Mouse (Mus musculus): ENCODE data around the gene Cdc42. TPM values are rescaled to one million over a fixed set of nuclear protein-coding genes. Genes with fewer than 3 reads are reported as not detected.

Gene Cdc42
- polyA plus RNA-seq, 1 experiment from 2014 or later: 632 TPM

GRCm38 (mm10) chr4:137300227-137300626, 57.3 kb downstream of the Cdc42 start:
- WGBS: 86% methylated on average over 13 of the region's 13 CpGs
- Histone ChIP-seq H3K36me3 (ENCODE audit: control insufficient read depth, insufficient read depth, low read length) (no peaks in the 10 kb centered on the region), H3K9me3 (ENCODE audit: control insufficient read depth, low read length) (no peaks in the 10 kb centered on the region), H3K4me2 (ENCODE audit: low read length) (no peak overlapping the region), H3K27ac (ENCODE audit: low read depth) (no peak overlapping the region), H3K9ac (ENCODE audit: low read length) (no peak overlapping the region), H3K4me1 (replicated peaks; ENCODE audit: control insufficient read depth, insufficient read depth, low read length) (no peaks in the 10 kb centered on the region), H3K4me3 (ENCODE audit: low read depth, low read length) (no peak overlapping the region), H3K27me3 (replicated peaks; ENCODE audit: control insufficient read depth, insufficient read depth, low read length) (no peaks in the 10 kb centered on the region)
- DNase-seq (ENCODE audit: low spot score) (no peak), ATAC-seq (replicated peaks; ENCODE audit: low FRiP score, low TSS enrichment, low read depth) (no peak)

GRCm38 (mm10) chr4:137298406-137298805, 59.1 kb downstream of the Cdc42 start:
- no peak overlapping the region for H3K4me3 ChIP-seq (ENCODE audit: low read depth, low read length)
- 74% methylated on average over 8 of the region's 8 CpGs for WGBS
- DNase-seq (ENCODE audit: low spot score) (no peak), ATAC-seq (replicated peaks; ENCODE audit: low FRiP score, low TSS enrichment, low read depth) (no peak)
- no peaks in the 10 kb centered on the region for H3K9me3 ChIP-seq (ENCODE audit: control insufficient read depth, low read length)
- H3K4me2 ChIP-seq (ENCODE audit: low read length): no peak overlapping the region
- H3K9ac ChIP-seq (ENCODE audit: low read length): no peak overlapping the region
- no peak overlapping the region for H3K27ac ChIP-seq (ENCODE audit: low read depth)
- H3K36me3 ChIP-seq (ENCODE audit: control insufficient read depth, insufficient read depth, low read length): no peaks in the 10 kb centered on the region
- no peaks in the 10 kb centered on the region for H3K4me1 ChIP-seq (replicated peaks; ENCODE audit: control insufficient read depth, insufficient read depth, low read length)
- no peaks in the 10 kb centered on the region for H3K27me3 ChIP-seq (replicated peaks; ENCODE audit: control insufficient read depth, insufficient read depth, low read length)

- no peak overlapping the region for H3K27ac ChIP-seq (ENCODE audit: low read depth)
- no peak overlapping the region for H3K9ac ChIP-seq (ENCODE audit: low read length)
- no peaks in the 10 kb centered on the region for H3K4me1 ChIP-seq (replicated peaks; ENCODE audit: control insufficient read depth, insufficient read depth, low read length)
- H3K4me2 ChIP-seq (ENCODE audit: low read length): no peak overlapping the region
- H3K4me3 ChIP-seq (ENCODE audit: low read depth, low read length): no peak overlapping the region
- no peaks in the 10 kb centered on the region for H3K36me3 ChIP-seq (ENCODE audit: control insufficient read depth, insufficient read depth, low read length)
- 87% methylated on average over 4 of the region's 4 CpGs for WGBS
- ATAC-seq (replicated peaks; ENCODE audit: low FRiP score, low TSS enrichment, low read depth): no peak
- H3K9me3 ChIP-seq (ENCODE audit: control insufficient read depth, low read length): no peaks in the 10 kb centered on the region
- H3K27me3 ChIP-seq (replicated peaks; ENCODE audit: control insufficient read depth, insufficient read depth, low read length): no peaks in the 10 kb centered on the region
- no peak for DNase-seq (ENCODE audit: low spot score)
Observed at GRCm38 (mm10) chr4:137297611-137298010, 59.9 kb downstream of the Cdc42 start.

GRCm38 (mm10) chr4:137294951-137295350, 62.6 kb downstream of the Cdc42 start:
- no peaks in the 10 kb centered on the region for H3K4me1 ChIP-seq (replicated peaks; ENCODE audit: control insufficient read depth, insufficient read depth, low read length)
- ATAC-seq (replicated peaks; ENCODE audit: low FRiP score, low TSS enrichment, low read depth) (no peak), DNase-seq (ENCODE audit: low spot score) (no peak)
- no peaks in the 10 kb centered on the region for H3K9me3 ChIP-seq (ENCODE audit: control insufficient read depth, low read length)
- 87% methylated on average over 8 of the region's 8 CpGs for WGBS
- H3K27ac ChIP-seq (ENCODE audit: low read depth): no peak overlapping the region
- no peak overlapping the region for H3K4me3 ChIP-seq (ENCODE audit: low read depth, low read length)
- H3K27me3 ChIP-seq (replicated peaks; ENCODE audit: control insufficient read depth, insufficient read depth, low read length): no peaks in the 10 kb centered on the region
- H3K9ac ChIP-seq (ENCODE audit: low read length): no peak overlapping the region
- H3K36me3 ChIP-seq (ENCODE audit: control insufficient read depth, insufficient read depth, low read length): no peaks in the 10 kb centered on the region
- no peak overlapping the region for H3K4me2 ChIP-seq (ENCODE audit: low read length)

GRCm38 (mm10) chr4:137294474-137294873, 63.0 kb downstream of the Cdc42 start:
- ATAC-seq (replicated peaks; ENCODE audit: low FRiP score, low TSS enrichment, low read depth): no peak
- no peaks in the 10 kb centered on the region for H3K36me3 ChIP-seq (ENCODE audit: control insufficient read depth, insufficient read depth, low read length)
- DNase-seq (ENCODE audit: low spot score): no peak
- no peak overlapping the region for H3K27ac ChIP-seq (ENCODE audit: low read depth)
- H3K4me2 ChIP-seq (ENCODE audit: low read length): no peak overlapping the region
- no peaks in the 10 kb centered on the region for H3K9me3 ChIP-seq (ENCODE audit: control insufficient read depth, low read length)
- no peak overlapping the region for H3K9ac ChIP-seq (ENCODE audit: low read length)
- no peaks in the 10 kb centered on the region for H3K27me3 ChIP-seq (replicated peaks; ENCODE audit: control insufficient read depth, insufficient read depth, low read length)
- H3K4me3 ChIP-seq (ENCODE audit: low read depth, low read length): no peak overlapping the region
- H3K4me1 ChIP-seq (replicated peaks; ENCODE audit: control insufficient read depth, insufficient read depth, low read length): no peaks in the 10 kb centered on the region
- 67% methylated on average over 5 of the region's 5 CpGs for WGBS

GRCm38 (mm10) chr4:137294032-137294431, 63.5 kb downstream of the Cdc42 start:
- ATAC-seq (replicated peaks; ENCODE audit: low FRiP score, low TSS enrichment, low read depth) (no peak), DNase-seq (ENCODE audit: low spot score) (no peak)
- WGBS: 59% methylated on average over 7 of the region's 7 CpGs
- no peak overlapping the region for H3K4me3 ChIP-seq (ENCODE audit: low read depth, low read length)
- no peaks in the 10 kb centered on the region for H3K4me1 ChIP-seq (replicated peaks; ENCODE audit: control insufficient read depth, insufficient read depth, low read length)
- no peaks in the 10 kb centered on the region for H3K27me3 ChIP-seq (replicated peaks; ENCODE audit: control insufficient read depth, insufficient read depth, low read length)
- H3K27ac ChIP-seq (ENCODE audit: low read depth): no peak overlapping the region
- H3K9ac ChIP-seq (ENCODE audit: low read length): no peak overlapping the region
- H3K36me3 ChIP-seq (ENCODE audit: control insufficient read depth, insufficient read depth, low read length): no peaks in the 10 kb centered on the region
- H3K4me2 ChIP-seq (ENCODE audit: low read length): no peak overlapping the region
- no peaks in the 10 kb centered on the region for H3K9me3 ChIP-seq (ENCODE audit: control insufficient read depth, low read length)

- no peak overlapping the region for H3K4me2 ChIP-seq (ENCODE audit: low read length)
- WGBS: 82% methylated on average over 7 of the region's 7 CpGs
- H3K4me1 ChIP-seq (replicated peaks; ENCODE audit: control insufficient read depth, insufficient read depth, low read length): no peaks in the 10 kb centered on the region
- H3K27me3 ChIP-seq (replicated peaks; ENCODE audit: control insufficient read depth, insufficient read depth, low read length): no peaks in the 10 kb centered on the region
- DNase-seq (ENCODE audit: low spot score): no peak
- no peaks in the 10 kb centered on the region for H3K9me3 ChIP-seq (ENCODE audit: control insufficient read depth, low read length)
- no peak overlapping the region for H3K4me3 ChIP-seq (ENCODE audit: low read depth, low read length)
- H3K36me3 ChIP-seq (ENCODE audit: control insufficient read depth, insufficient read depth, low read length): no peaks in the 10 kb centered on the region
- no peak overlapping the region for H3K27ac ChIP-seq (ENCODE audit: low read depth)
- no peak overlapping the region for H3K9ac ChIP-seq (ENCODE audit: low read length)
- no peak for ATAC-seq (replicated peaks; ENCODE audit: low FRiP score, low TSS enrichment, low read depth)
Observed at GRCm38 (mm10) chr4:137292625-137293024, 64.9 kb downstream of the Cdc42 start.

GRCm38 (mm10) chr4:137290250-137290649, 67.3 kb downstream of the Cdc42 start:
- Histone ChIP-seq H3K4me3 (ENCODE audit: low read depth, low read length) (no peak overlapping the region), H3K36me3 (ENCODE audit: control insufficient read depth, insufficient read depth, low read length) (no peaks in the 10 kb centered on the region), H3K4me2 (ENCODE audit: low read length) (no peak overlapping the region), H3K4me1 (replicated peaks; ENCODE audit: control insufficient read depth, insufficient read depth, low read length) (no peaks in the 10 kb centered on the region), H3K27ac (ENCODE audit: low read depth) (no peak overlapping the region), H3K27me3 (replicated peaks; ENCODE audit: control insufficient read depth, insufficient read depth, low read length) (no peaks in the 10 kb centered on the region), H3K9me3 (ENCODE audit: control insufficient read depth, low read length) (no peaks in the 10 kb centered on the region), H3K9ac (ENCODE audit: low read length) (no peak overlapping the region)
- no peak for DNase-seq (ENCODE audit: low spot score)
- ATAC-seq (replicated peaks; ENCODE audit: low FRiP score, low TSS enrichment, low read depth): no peak
- WGBS: 87% methylated on average over 3 of the region's 3 CpGs

GRCm38 (mm10) chr4:137289701-137290100, 67.8 kb downstream of the Cdc42 start:
- ATAC-seq (replicated peaks; ENCODE audit: low FRiP score, low TSS enrichment, low read depth): no peak
- no peak overlapping the region for H3K4me2 ChIP-seq (ENCODE audit: low read length)
- H3K9ac ChIP-seq (ENCODE audit: low read length): no peak overlapping the region
- H3K27ac ChIP-seq (ENCODE audit: low read depth): no peak overlapping the region
- no peaks in the 10 kb centered on the region for H3K9me3 ChIP-seq (ENCODE audit: control insufficient read depth, low read length)
- no peaks in the 10 kb centered on the region for H3K36me3 ChIP-seq (ENCODE audit: control insufficient read depth, insufficient read depth, low read length)
- no peak for DNase-seq (ENCODE audit: low spot score)
- H3K27me3 ChIP-seq (replicated peaks; ENCODE audit: control insufficient read depth, insufficient read depth, low read length): peaks cover 3% of the 10 kb centered on the region
- WGBS: 82% methylated on average over 6 of the region's 6 CpGs
- no peak overlapping the region for H3K4me3 ChIP-seq (ENCODE audit: low read depth, low read length)
- no peaks in the 10 kb centered on the region for H3K4me1 ChIP-seq (replicated peaks; ENCODE audit: control insufficient read depth, insufficient read depth, low read length)

Measured in intestine, embryonic 14.5 days (tissue).